Mouse (Mus musculus): ENCODE measurements around the gene Ints3.

DNA sequence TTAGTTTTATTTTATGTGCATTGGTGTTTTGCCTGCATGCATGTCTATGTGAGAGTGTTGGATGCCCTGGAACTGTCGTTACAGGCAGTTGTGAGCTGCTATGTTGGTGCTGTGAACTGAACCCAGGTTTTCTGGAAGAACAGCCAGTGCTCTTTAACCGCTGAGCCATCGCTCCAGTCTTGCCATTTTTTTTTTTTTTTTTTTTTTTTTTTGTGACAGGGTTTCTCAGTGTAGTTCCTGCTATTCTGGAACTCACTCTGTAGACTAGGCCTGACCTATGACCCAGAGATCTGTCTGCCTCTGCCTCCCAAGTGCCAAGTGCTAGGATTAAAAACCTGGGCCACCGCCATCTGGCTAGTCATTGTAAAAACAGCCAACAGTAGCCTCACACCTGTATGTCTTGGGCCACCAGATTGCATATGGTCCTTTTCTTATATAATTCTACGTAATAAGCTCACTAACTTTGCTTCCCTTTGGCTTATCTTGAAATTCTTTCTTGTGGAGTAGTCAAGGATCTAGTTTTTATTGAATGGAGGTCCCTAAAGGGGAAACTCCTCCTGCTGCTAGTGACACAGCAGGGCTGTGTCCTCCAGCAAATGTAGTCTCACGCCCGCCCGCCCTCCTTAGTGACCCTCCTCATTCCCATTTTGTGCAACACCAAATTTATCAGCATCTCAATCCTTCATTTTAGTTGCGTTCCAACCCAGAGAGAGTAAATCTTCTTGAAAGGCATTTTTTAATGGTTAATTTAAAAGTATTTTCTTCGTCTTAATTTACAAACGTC lies 12.2 kb upstream of the Ints3 start:
- TF ChIP-seq CTCF (IDR thresholded peaks at IDR 0.05; ENCODE audit: low read depth, low read length) (no peak), POLR2A (IDR thresholded peaks at IDR 0.05; ENCODE audit: borderline replicate concordance, low read depth, low read length) (no peak)
